Mouse (Mus musculus) bone marrow, adult 2 months (tissue): ENCODE measurements at regions not wholly inside any gene's neighbourhood (a gene's known extent, or its start where the extent isn't known, plus 50 kb on each side); places are given as distances from the start of the nearest gene placed in this dataset.

Source experiments
- H3K27ac ChIP-seq: fragments of 200-500 bp; 2 replicates; pipeline ENCODE4 v1.5.1; 2012; ENCODE audit warnings: low read depth, mild to moderate bottlenecking, control low read depth, inconsistent platforms, low read length; ENCODE audit not compliant: control insufficient read depth, poor library complexity, insufficient read depth
- H3K4me1 ChIP-seq: fragments of 200-500 bp; 2 replicates; pipeline ENCODE4 v1.6.1; 2011; ENCODE audit warnings: low read length; ENCODE audit not compliant: control insufficient read depth, insufficient read depth
- H3K4me3 ChIP-seq: fragments of 200-500 bp; replicated peaks from 2 replicates; pipeline ENCODE3; 2011; ENCODE audit warnings: mild to moderate bottlenecking, low read depth, low read length, control low read depth; ENCODE audit not compliant: control insufficient read depth
- CTCF ChIP-seq: fragments of 200-500 bp; IDR thresholded peaks from 2 replicates; pipeline ENCODE4 v1.5.1; 2011; ENCODE audit warnings: low read length, control low read depth; ENCODE audit not compliant: control insufficient read depth, insufficient read depth
- POLR2A ChIP-seq: fragments of 200-500 bp; IDR thresholded peaks from 2 replicates; pipeline ENCODE4 v1.6.1; 2011; ENCODE audit warnings: low read depth, mild to moderate bottlenecking, control low read depth, low read length, borderline replicate concordance; ENCODE audit not compliant: control insufficient read depth
- WGBS: fragments of 180-500 bp; shearing (Covaris S2); methylation state at CpG from one replicate; pipeline ENCODE4 v1.1.7; 2018; 5-methylcytosine and 5-hydroxymethylcytosine counted together

- 75% methylated on average over 2 of the region's 2 CpGs for WGBS
- Histone ChIP-seq H3K4me1 (no peaks in the 10 kb centered on the region), H3K4me3 (no peak overlapping the region), H3K27ac (no peak overlapping the region)
- TF ChIP-seq CTCF: no peak
- TF ChIP-seq POLR2A: no peak
Measured at GRCm38 (mm10) chr7:135942826-135943225, 226.7 kb upstream of the Mki67 start.

- H3K4me1 ChIP-seq: no peaks in the 10 kb centered on the region
- H3K4me3 ChIP-seq: no peak overlapping the region
- WGBS: 75% methylated on average over 5 of the region's 5 CpGs
- TF ChIP-seq CTCF (no peak), POLR2A (no peak)
- no peak overlapping the region for H3K27ac ChIP-seq
Measured at GRCm38 (mm10) chr7:135946071-135946646, 230.0 kb upstream of the Mki67 start.

GRCm38 (mm10) chr7:135961026-135961425 lies 244.9 kb upstream of the Mki67 start:
- H3K4me3 ChIP-seq: no peak overlapping the region
- no peaks in the 10 kb centered on the region for H3K4me1 ChIP-seq
- no peak overlapping the region for H3K27ac ChIP-seq
- TF ChIP-seq POLR2A (no peak), CTCF (no peak)
- WGBS: 87% methylated on average over 8 of the region's 8 CpGs

GRCm38 (mm10) chr7:135965528-135965927 lies 249.4 kb upstream of the Mki67 start:
- TF ChIP-seq POLR2A (no peak), CTCF (no peak)
- no peak overlapping the region for H3K4me3 ChIP-seq
- WGBS: 78% methylated on average over 6 of the region's 6 CpGs
- H3K27ac ChIP-seq: no peak overlapping the region
- no peaks in the 10 kb centered on the region; the same call in 1 of the 2 replicates for H3K4me1 ChIP-seq

GRCm38 (mm10) chr7:135966231-135966630 lies 250.1 kb upstream of the Mki67 start:
- WGBS: 34% methylated on average over 4 of the region's 4 CpGs
- Histone ChIP-seq H3K4me3 (no peak overlapping the region), H3K27ac (no peak overlapping the region), H3K4me1 (no peaks in the 10 kb centered on the region; the same call in 1 of the 2 replicates)
- TF ChIP-seq CTCF: no peak
- no peak for TF ChIP-seq POLR2A

- no peak overlapping the region for H3K27ac ChIP-seq
- WGBS: 64% methylated on average over 8 of the region's 8 CpGs
Measured at GRCm38 (mm10) chr7:135968638-135969037, 252.5 kb upstream of the Mki67 start.

GRCm38 (mm10) chr7:135986021-135986420 lies 269.9 kb upstream of the Mki67 start:
- WGBS: 71% methylated on average over 6 of the region's 6 CpGs
- TF ChIP-seq CTCF (no peak), POLR2A (no peak)
- H3K4me1 ChIP-seq: no peaks in the 10 kb centered on the region
- H3K4me3 ChIP-seq: no peak overlapping the region
- H3K27ac ChIP-seq: no peak overlapping the region

More at GRCm38 (mm10) chr7:135968638-135969037, 252.5 kb upstream of the Mki67 start:
- TF ChIP-seq CTCF (no peak), POLR2A (no peak)
- Histone ChIP-seq H3K4me1 (no peaks in the 10 kb centered on the region; the same call in 1 of the 2 replicates), H3K4me3 (no peak overlapping the region)

- no peaks in the 10 kb centered on the region for H3K4me1 ChIP-seq
- H3K27ac ChIP-seq: no peak overlapping the region
- WGBS: 71% methylated on average over 6 of the region's 6 CpGs
- H3K4me3 ChIP-seq: no peak overlapping the region
- no peak for TF ChIP-seq CTCF
- no peak for TF ChIP-seq POLR2A
Measured at GRCm38 (mm10) chr7:135990321-135990720, 274.2 kb upstream of the Mki67 start.

- no peak overlapping the region for H3K4me3 ChIP-seq
- 84% methylated on average over 10 of the region's 10 CpGs for WGBS
- no peak for TF ChIP-seq POLR2A
- no peak for TF ChIP-seq CTCF
- no peaks in the 10 kb centered on the region for H3K4me1 ChIP-seq
- H3K27ac ChIP-seq: no peak overlapping the region
Measured at GRCm38 (mm10) chr7:135996896-135997295, 280.7 kb upstream of the Mki67 start.
